Mouse (Mus musculus) forebrain, embryonic 11.5 days (tissue): ENCODE results near the gene Eno1. TPM values are rescaled to one million over a fixed set of nuclear protein-coding genes. Genes with fewer than 3 reads are reported as not detected.
"Not testable (repeated sequence)": the region's sequence is repeated elsewhere in the genome, so short reads cannot be mapped to it uniquely, and the experiment has no call there.

Source experiments
- ATAC-seq: fragments of 200-750 bp; cut with Nextera tagmentation; replicated peaks from 2 replicates; pipeline ENCODE4 v1.8.0; 2017; ENCODE audit warnings: moderate TSS enrichment; ENCODE audit not compliant: low FRiP score
- DNase-seq: peaks from one replicate; pipeline ENCODE4 v3.0.0-alpha.2; 2017; ENCODE audit warnings: low spot score
- H3K27ac ChIP-seq: fragments of 300-500 bp; sonication (generic); 2 replicates; pipeline ENCODE4 v1.5.1; 2014; ENCODE audit warnings: low read depth, low read length
- H3K27me3 ChIP-seq: fragments of 300-500 bp; sonication (generic); 2 replicates; pipeline ENCODE4 v1.6.1; 2014; ENCODE audit warnings: mild to moderate bottlenecking, low read length, mixed read lengths; ENCODE audit not compliant: control insufficient read depth, insufficient read depth
- H3K36me3 ChIP-seq: fragments of 300-500 bp; sonication (generic); 2 replicates; pipeline ENCODE4 v1.6.1; 2014; ENCODE audit warnings: mild to moderate bottlenecking, low read length, moderate library complexity, mixed read lengths; ENCODE audit not compliant: control insufficient read depth, insufficient read depth
- H3K4me1 ChIP-seq: fragments of 300-500 bp; sonication (generic); replicated peaks from 2 replicates; pipeline ENCODE4 v1.6.1; 2014; ENCODE audit warnings: low read length, mixed read lengths; ENCODE audit not compliant: control insufficient read depth, insufficient read depth
- H3K4me2 ChIP-seq: fragments of 300-500 bp; sonication (generic); 2 replicates; pipeline ENCODE4 v1.6.1; 2014; ENCODE audit warnings: low read depth, mild to moderate bottlenecking, low read length, moderate library complexity, mixed read lengths; ENCODE audit not compliant: severe bottlenecking
- H3K4me3 ChIP-seq: fragments of 300-500 bp; sonication (generic); 2 replicates; pipeline ENCODE4 v1.5.1; 2014; ENCODE audit warnings: low read depth, low read length
- H3K9ac ChIP-seq: fragments of 300-500 bp; sonication (generic); 2 replicates; pipeline ENCODE4 v1.6.1; 2014; ENCODE audit warnings: low read length
- H3K9me3 ChIP-seq: fragments of 300-500 bp; sonication (generic); 2 replicates; pipeline ENCODE4 v1.6.1; 2016; ENCODE audit warnings: low read length, mixed read lengths; ENCODE audit not compliant: control insufficient read depth
- WGBS: fragments of 180-500 bp; shearing (Covaris S2); extraction: QIAGEN DNeasy Blood & Tissue Kit; methylation state at CpG from one replicate; pipeline ENCODE4 v1.1.7; 2014; 5-methylcytosine and 5-hydroxymethylcytosine counted together
- polyA plus RNA-seq: library from polyadenylated mRNA; unstranded; fragments of >200 nt; fragmentation: Nextera tagmentation; extraction: Ambion mirVana; gene quantifications from 2 replicates; pipeline ENCODE4 v1.2.1, GENCODE M21; 2014

The Eno1 gene
- polyA plus RNA-seq, 1 experiment from 2014 or later, result 1,858 TPM

DNA sequence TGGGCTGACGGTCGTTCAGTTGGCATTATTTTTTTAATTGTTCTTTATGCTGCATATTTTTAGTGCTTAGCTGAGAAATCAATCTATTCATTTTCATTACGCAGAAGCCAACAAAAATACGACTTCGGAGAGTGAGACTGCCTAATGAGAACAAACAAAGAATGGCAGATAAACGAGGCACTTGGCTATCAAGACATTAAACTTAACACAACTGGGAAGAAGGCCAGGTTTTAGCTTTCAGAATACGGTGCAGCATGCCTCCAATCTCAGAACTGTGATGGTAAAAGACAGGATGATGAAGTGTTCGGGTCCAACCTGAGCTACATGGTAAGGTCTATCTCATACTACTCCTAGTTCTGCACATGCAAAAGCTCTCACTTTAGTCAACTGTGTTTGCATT lies 25.8 kb downstream of the Eno1 start:
- ATAC-seq (no peak), DNase-seq (no peak)
- Histone ChIP-seq H3K27me3 (no peaks in the 10 kb centered on the region), H3K27ac (no peak overlapping the region), H3K9ac (no peak overlapping the region), H3K4me3 (no peak overlapping the region), H3K36me3 (no peaks in the 10 kb centered on the region), H3K9me3 (no peaks in the 10 kb centered on the region), H3K4me1 (peaks cover 8% of the 10 kb centered on the region), H3K4me2 (no peak overlapping the region)
- 88% methylated on average over 8 of the region's 8 CpGs for WGBS

DNA sequence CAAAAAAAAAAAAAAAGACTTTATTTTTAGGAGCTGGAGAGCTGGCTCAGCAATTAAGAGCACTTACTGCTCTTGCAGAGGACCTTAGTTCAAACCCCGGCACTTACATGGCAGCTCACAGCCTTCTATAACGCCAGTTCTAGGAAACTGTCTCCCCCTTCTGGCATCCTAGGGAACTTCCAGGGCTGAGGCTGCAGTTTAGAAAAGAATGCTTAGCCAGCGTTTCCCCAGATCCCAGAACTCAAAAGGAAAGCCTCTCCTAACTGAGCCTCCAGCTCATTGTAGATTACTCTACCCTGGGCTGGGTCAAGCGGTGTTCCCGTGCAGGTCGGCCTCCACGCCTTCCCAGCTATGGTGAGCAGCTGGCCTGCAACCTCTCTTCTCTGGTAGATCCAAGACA lies 28.4 kb downstream of the Eno1 start:
- Histone ChIP-seq H3K4me3 (no peak overlapping the region), H3K27me3 (no peaks in the 10 kb centered on the region), H3K4me2 (no peak overlapping the region), H3K36me3 (no peaks in the 10 kb centered on the region), H3K9me3 (no peaks in the 10 kb centered on the region), H3K27ac (no peak overlapping the region), H3K4me1 (0 out of 2 replicates have a peak, but pooled peaks cover 3% of the 10 kb centered on the region), H3K9ac (no peak overlapping the region)
- peak; percentile 61 for DNase-seq
- 50% methylated on average over 7 of the region's 7 CpGs for WGBS
- ATAC-seq, result no peak

DNA sequence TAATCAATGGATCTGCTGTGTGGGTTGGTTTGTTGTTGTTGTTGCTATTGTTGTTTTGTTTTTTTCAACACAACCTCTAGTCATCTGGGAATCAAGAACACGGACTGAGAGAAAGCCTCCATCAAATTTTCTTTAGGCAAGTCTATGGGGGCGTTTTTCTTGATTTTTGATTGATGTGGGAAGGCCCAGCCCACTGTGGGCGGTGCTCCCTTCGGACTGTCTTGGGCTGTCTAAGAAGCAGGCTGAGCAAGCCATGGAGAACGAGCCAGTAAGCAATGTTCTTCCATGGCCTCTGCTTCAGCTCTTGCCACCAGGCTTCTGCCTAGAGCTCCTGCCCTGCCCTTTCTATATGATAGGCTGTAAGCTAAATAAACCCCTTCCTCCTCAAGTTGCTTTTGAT lies 28.9 kb downstream of the Eno1 start:
- Histone ChIP-seq H3K4me1 (0 out of 2 replicates have a peak, but pooled peaks cover 1% of the 10 kb centered on the region), H3K27me3 (no peaks in the 10 kb centered on the region), H3K36me3 (no peaks in the 10 kb centered on the region), H3K4me3 (no peak overlapping the region), H3K9ac (no peak overlapping the region), H3K9me3 (no peaks in the 10 kb centered on the region), H3K4me2 (no peak overlapping the region), H3K27ac (no peak overlapping the region)
- ATAC-seq (no peak), DNase-seq (peak; percentile 45)
- 79% methylated on average over 5 of the region's 5 CpGs for WGBS

DNA sequence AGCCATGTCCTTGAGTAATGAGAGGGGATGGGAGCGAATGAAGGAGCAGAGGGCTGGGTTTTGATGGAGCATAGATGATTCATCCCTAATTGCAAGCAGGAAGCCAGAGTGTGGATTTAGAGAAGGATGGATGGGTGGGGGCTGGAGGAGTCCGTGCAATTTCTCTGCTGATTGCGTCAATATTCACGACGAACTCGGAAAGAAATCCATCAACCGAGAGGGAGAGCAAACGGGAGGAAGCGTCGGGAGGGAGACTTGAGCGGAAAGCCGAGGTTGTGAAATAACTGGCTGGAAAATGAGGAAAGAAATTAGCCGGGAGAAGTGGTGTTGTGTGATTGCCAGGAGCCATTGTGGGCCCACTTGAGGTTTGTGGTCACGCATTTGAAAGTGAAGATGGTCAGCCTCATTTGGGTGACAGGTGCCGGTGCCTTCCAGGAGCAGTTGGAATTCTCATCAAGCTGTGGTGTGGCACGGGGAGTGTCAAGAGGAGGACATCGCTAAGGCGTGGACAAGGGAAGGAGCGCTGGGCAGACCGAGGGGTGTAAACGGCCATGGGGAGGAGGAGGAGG lies 30.2 kb downstream of the Eno1 start:
- Histone ChIP-seq H3K9ac (no peak overlapping the region), H3K9me3 (no peaks in the 10 kb centered on the region), H3K27ac (no peak overlapping the region), H3K4me2 (no peak overlapping the region), H3K36me3 (no peaks in the 10 kb centered on the region), H3K4me3 (no peak overlapping the region), H3K4me1 (no peaks in the 10 kb centered on the region), H3K27me3 (no peaks in the 10 kb centered on the region)
- WGBS, result 86% methylated on average over 21 of the region's 21 CpGs
- DNase-seq (no peak), ATAC-seq (no peak)

DNA sequence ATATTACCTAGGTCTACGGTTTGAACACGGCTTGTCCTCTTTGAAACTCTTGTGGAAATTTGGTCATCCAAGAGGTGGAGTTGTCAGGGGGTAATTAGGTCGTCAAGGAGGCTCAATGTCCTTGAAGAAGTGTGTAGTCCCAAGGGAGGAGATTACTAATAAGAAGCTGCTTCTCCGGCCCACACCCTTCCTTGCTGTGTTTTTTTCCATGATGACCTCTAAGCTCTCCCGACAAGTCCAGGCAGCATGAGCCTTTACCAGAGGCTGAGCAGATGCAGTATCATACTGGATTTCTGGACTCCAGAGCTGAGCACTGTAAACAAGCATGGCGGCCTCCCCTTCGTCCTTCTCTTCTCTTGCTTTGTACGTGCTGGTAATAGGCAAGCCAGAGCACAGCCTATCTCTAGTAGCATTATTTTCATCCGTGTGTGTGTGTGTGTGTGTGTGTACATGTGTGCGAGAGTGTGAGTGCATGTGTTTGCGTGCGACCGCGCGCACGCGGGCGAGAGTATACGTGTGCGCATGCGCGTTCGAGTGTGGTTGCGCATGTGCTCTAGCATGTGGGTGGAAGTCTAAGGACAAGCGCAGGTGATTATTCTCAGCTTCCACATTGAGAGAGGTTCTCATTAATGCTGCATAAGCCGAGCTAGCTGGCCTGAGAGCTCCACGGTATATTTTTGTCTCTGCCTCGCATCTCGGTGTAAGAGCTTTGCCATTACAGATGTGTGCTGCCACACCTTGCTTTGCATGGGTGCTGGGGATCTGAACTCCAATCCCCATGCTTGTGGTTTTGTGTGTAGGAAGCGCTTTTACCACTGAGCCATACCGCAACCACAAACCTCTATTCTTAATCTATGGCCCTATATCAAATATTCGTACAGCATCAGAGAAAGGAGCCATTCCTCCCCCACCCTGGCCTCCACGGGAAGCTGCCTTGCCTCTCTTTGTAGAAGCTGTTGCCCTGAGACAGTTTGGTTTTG lies 32.4 kb downstream of the Eno1 start:
- Histone ChIP-seq H3K9me3 (no peaks in the 10 kb centered on the region), H3K4me2 (no peak overlapping the region), H3K4me3 (no peak overlapping the region), H3K9ac (no peak overlapping the region), H3K36me3 (no peaks in the 10 kb centered on the region), H3K27me3 (no peaks in the 10 kb centered on the region), H3K27ac (no peak overlapping the region), H3K4me1 (peaks cover 4% of the 10 kb centered on the region; the same call in 1 of the 2 replicates)
- no peak for DNase-seq
- ATAC-seq, result no peak
- 90% methylated on average over 33 of the region's 33 CpGs for WGBS

DNA sequence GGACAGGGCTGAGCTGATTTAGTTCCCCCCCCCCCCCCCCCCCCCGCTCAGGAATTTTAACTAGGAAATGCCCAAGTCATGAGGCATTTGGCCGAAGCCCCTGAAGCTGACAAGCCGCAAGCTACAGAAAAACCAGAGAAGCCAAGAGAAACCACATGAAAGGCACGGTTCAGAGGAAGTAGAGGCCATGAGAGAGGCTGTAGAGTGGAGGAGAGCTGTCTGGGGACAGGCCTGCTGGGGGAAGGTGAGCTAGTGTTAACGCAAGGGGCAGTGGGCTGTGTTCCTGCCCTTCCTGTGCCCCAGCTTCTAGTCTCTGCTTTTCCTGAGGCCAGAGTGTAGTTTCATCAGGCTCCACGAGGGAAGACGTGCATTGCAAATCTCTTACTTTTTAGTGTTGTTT lies 33.2 kb downstream of the Eno1 start:
- 58% methylated on average over 7 of the region's 7 CpGs for WGBS
- no peaks in the 10 kb centered on the region for H3K36me3 ChIP-seq
- no peak overlapping the region for H3K4me2 ChIP-seq
- no peak for DNase-seq
- ATAC-seq, result no peak
- H3K9me3 ChIP-seq, result no peaks in the 10 kb centered on the region
- H3K4me3 ChIP-seq, result no peak overlapping the region
- peaks cover 4% of the 10 kb centered on the region; the same call in 1 of the 2 replicates for H3K4me1 ChIP-seq
- no peaks in the 10 kb centered on the region for H3K27me3 ChIP-seq
- no peak overlapping the region for H3K9ac ChIP-seq
- H3K27ac ChIP-seq, result no peak overlapping the region

DNA sequence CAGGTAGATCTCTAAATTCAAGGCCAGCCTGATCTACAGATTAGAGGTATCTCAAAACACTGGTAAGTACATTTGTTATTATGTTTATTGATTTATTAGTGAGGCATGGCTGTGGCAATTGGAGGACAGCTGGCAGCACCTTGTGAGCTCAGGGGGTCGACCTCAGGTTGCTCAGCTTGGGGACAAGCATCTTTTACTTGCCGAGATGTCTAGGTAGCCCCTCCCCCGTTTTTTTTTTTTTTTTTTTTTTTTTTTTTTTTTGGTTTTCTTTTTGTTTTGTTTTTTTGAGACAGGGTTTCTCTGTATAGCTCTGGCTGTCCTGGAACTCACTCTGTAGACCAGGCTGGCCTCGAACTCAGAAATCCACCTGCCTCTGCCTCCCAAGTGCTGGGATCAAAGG lies 34.2 kb downstream of the Eno1 start:
- H3K27me3 ChIP-seq, H3K4me1 ChIP-seq, DNase-seq, H3K9me3 ChIP-seq, H3K4me2 ChIP-seq, H3K27ac ChIP-seq, H3K36me3 ChIP-seq, H3K4me3 ChIP-seq, H3K9ac ChIP-seq, ATAC-seq: not testable (repeated sequence)
- 82% methylated on average over 4 of the region's 4 CpGs for WGBS

DNA sequence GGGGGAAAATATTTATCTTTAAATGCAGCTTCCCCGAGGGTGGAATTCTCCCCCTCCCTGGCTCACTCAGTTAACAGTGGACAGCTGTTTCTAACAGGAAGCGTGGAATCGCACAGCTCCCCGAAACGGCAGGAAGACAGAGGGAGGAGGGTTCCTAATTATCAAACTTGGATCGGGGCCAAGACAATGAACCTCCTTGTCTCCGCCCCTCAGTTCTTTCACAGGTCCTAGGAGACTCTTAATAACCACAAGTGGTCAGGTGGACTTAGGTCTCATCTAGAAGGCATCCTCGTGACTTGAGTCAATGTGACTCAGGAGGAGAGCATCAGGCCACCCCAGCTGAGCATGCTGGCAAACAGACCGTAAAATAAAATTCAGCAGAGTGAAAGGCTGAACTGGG lies 36.2 kb downstream of the Eno1 start:
- H3K9ac ChIP-seq, result no peak overlapping the region
- H3K4me2 ChIP-seq, result 0 out of 2 replicates have a peak overlapping the region, but pooled peaks have one; percentile 0
- H3K36me3 ChIP-seq, result no peaks in the 10 kb centered on the region
- no peaks in the 10 kb centered on the region for H3K27me3 ChIP-seq
- ATAC-seq (peak; percentile 30; the same call in 1 of the 2 replicates), DNase-seq (no peak)
- H3K9me3 ChIP-seq, result no peaks in the 10 kb centered on the region
- peaks cover 4% of the 10 kb centered on the region; the same call in 1 of the 2 replicates for H3K4me1 ChIP-seq
- peak overlapping the region; percentile 15; the same call in 1 of the 2 replicates for H3K27ac ChIP-seq
- no peak overlapping the region for H3K4me3 ChIP-seq
- 20% methylated on average over 9 of the region's 9 CpGs for WGBS
